Mouse (Mus musculus) myocyte (in vitro differentiated cells): Measurements from ENCODE around the gene Pnpla1.

Source experiments
- CEBPB ChIP-seq: IDR thresholded peaks from 2 replicates; pipeline ENCODE4 v1.6.1; 2011; ENCODE audit warnings: mild to moderate bottlenecking, moderate library complexity; ENCODE audit not compliant: poor library complexity, insufficient read depth, severe bottlenecking
- E2F4 ChIP-seq: IDR thresholded peaks from one replicate; pipeline ENCODE4 v1.6.1; 2011; ENCODE audit warnings: mild to moderate bottlenecking, control low read depth, moderate library complexity; ENCODE audit not compliant: insufficient read depth
- MAX ChIP-seq: IDR thresholded peaks from one replicate; pipeline ENCODE4 v1.6.1; 2011; ENCODE audit warnings: low read depth, mild to moderate bottlenecking, control low read depth
- POLR2A ChIP-seq: IDR thresholded peaks from one replicate; pipeline ENCODE4 v1.6.1; 2011; ENCODE audit warnings: low read depth, mild to moderate bottlenecking, control low read depth, moderate library complexity; ENCODE audit not compliant: insufficient read length
- POLR2AphosphoS2 ChIP-seq: IDR thresholded peaks from one replicate; pipeline ENCODE4 v1.6.1; 2011; ENCODE audit warnings: low read depth, control low read depth; ENCODE audit not compliant: insufficient read length
- TCF12 ChIP-seq: IDR thresholded peaks from one replicate; pipeline ENCODE4 v1.6.1; 2011; ENCODE audit warnings: mild to moderate bottlenecking, control low read depth; ENCODE audit not compliant: poor library complexity, insufficient read depth, severe bottlenecking
- TCF3 ChIP-seq: IDR thresholded peaks from one replicate; pipeline ENCODE4 v1.6.1; 2011; ENCODE audit warnings: low read depth, control low read depth; ENCODE audit not compliant: insufficient read length
- USF1 ChIP-seq: IDR thresholded peaks from one replicate; pipeline ENCODE4 v1.6.1; 2011; ENCODE audit warnings: low read depth, mild to moderate bottlenecking, control low read depth, moderate library complexity

GRCm38 (mm10) chr17:28869412-28870110, 11.3 kb downstream of the Pnpla1 start:
- no peak for TF ChIP-seq TCF3
- TF ChIP-seq TCF12, result no peak
- no peak for TF ChIP-seq POLR2A
- no peak for TF ChIP-seq USF1
- TF ChIP-seq CEBPB, result no peak
- no peak for TF ChIP-seq POLR2AphosphoS2
- no peak for TF ChIP-seq E2F4
- TF ChIP-seq MAX, result no peak
